In genomic region chr11:11963587-11963986, GRCm38 (mm10) we compare ENCODE assay signal across 11 mouse cellular contexts.
DNase-seq lines count a peak whose midpoint lies in the region; ATAC-seq and TF ChIP-seq lines count a peak whose summit lies in the region.
"Had no signal": no experiment of that assay in that cellular context is flagged by ENCODE, and none has a peak within 500 bp of the region (broad histone marks: within the 10 kb centered on the region; RNA-seq: fewer than 3 reads in every experiment).

No protein-coding gene starts in this region.

- H3K4me3 ChIP-seq in hindbrain, embryonic 11.5 days (ENCODE audit: low read depth, low read length): no peak overlapping the region
- no peak overlapping the region for H3K4me3 ChIP-seq in hindbrain, postnatal 0 days (ENCODE audit: low read length)

- no peak for DNase-seq in hindbrain, embryonic 11.5 days (ENCODE audit: low spot score)
- DNase-seq in hindbrain, postnatal 0 days (ENCODE audit: low spot score): no peak
- peak; percentile 48 for DNase-seq in MN1 (ENCODE audit: low spot score)
- DNase-seq in c-Kit-positive CD71-positive TER-119-positive erythroid progenitor cells, embryonic 14.5 days (ENCODE audit: low spot score): peak; percentile 68
- peak; percentile 80 for DNase-seq in liver
- DNase-seq in left cerebral cortex, postnatal 36 days (ENCODE audit: low spot score in 2 of 2): no peak
- DNase-seq in kidney, adult 8-10 months: no peak
- DNase-seq in kidney, postnatal 10 days: no peak
- DNase-seq: cerebellum, adult 8-10 months; kidney, postnatal 4 days; lung, postnatal 14 days had no signal

- WGBS in hindbrain, embryonic 11.5 days: 76% methylated on average over 3 of the region's 3 CpGs
- WGBS in hindbrain, postnatal 0 days: 77% methylated on average over 3 of the region's 3 CpGs

- ATAC-seq in hindbrain, embryonic 11.5 days (ENCODE audit: low FRiP score): peak; percentile 51
- ATAC-seq in hindbrain, postnatal 0 days: no peak

- no peak overlapping the region for H3K4me2 ChIP-seq in hindbrain, embryonic 11.5 days (replicated peaks; ENCODE audit: low read depth, low read length)
- H3K4me2 ChIP-seq in hindbrain, postnatal 0 days (ENCODE audit: low read depth, low read length): no peak overlapping the region

- H3K4me1 ChIP-seq in hindbrain, embryonic 11.5 days (replicated peaks; ENCODE audit: control insufficient read depth, insufficient read depth, low read length): no peaks in the 10 kb centered on the region
- H3K4me1 ChIP-seq in hindbrain, postnatal 0 days (ENCODE audit: insufficient read depth, low read length): no peaks in the 10 kb centered on the region; the same call in 1 of the 2 replicates

- no peak overlapping the region for H3K27ac ChIP-seq in hindbrain, embryonic 11.5 days (ENCODE audit: low read depth, low read length)
- no peak overlapping the region for H3K27ac ChIP-seq in hindbrain, postnatal 0 days

- H3K9ac ChIP-seq in hindbrain, embryonic 11.5 days (ENCODE audit: low read depth, low read length): no peak overlapping the region
- H3K9ac ChIP-seq in hindbrain, postnatal 0 days (replicated peaks; ENCODE audit: low read length): no peak overlapping the region

- no peak for TF ChIP-seq CTCF in hindbrain, postnatal 0 days (IDR thresholded peaks at IDR 0.05; ENCODE audit: low read depth)

- no peaks in the 10 kb centered on the region for H3K36me3 ChIP-seq in hindbrain, embryonic 11.5 days (ENCODE audit: control insufficient read depth, insufficient read depth, low read length)
- no peaks in the 10 kb centered on the region for H3K36me3 ChIP-seq in hindbrain, postnatal 0 days (ENCODE audit: insufficient read depth, low read length)

- H3K9me3 ChIP-seq in hindbrain, embryonic 11.5 days (ENCODE audit: control insufficient read depth, low read length): no peaks in the 10 kb centered on the region
- H3K9me3 ChIP-seq in hindbrain, postnatal 0 days (ENCODE audit: low read length): no peaks in the 10 kb centered on the region

- intact Hi-C loops in left cerebral cortex, postnatal 36 days (cut with DNase I): no loop called here

- H3K27me3 ChIP-seq in hindbrain, embryonic 11.5 days (ENCODE audit: control insufficient read depth, insufficient read depth, low read length): no peaks in the 10 kb centered on the region
- no peaks in the 10 kb centered on the region for H3K27me3 ChIP-seq in hindbrain, postnatal 0 days (ENCODE audit: insufficient read depth, low read length)

Comparison
In these comparisons a context has a peak if more than half of its experiments do, and no peak if none do; other contexts are left out.
1. DNase-seq: peak in MN1 (single experiment), c-Kit-positive CD71-positive TER-119-positive erythroid progenitor cells, embryonic 14.5 days (single experiment) and liver (single experiment); none in hindbrain, embryonic 11.5 days (single experiment), hindbrain, postnatal 0 days (single experiment), left cerebral cortex, postnatal 36 days (0 of 2), kidney, adult 8-10 months (0 of 2) and kidney, postnatal 10 days (single experiment).